Mouse (Mus musculus) retina, embryonic 14.5 days (tissue): ENCODE measurements at regions not wholly inside any gene's neighbourhood (a gene's known extent, or its start where the extent isn't known, plus 50 kb on each side); places are given as distances from the start of the nearest gene placed in this dataset.

Experiments used
- DNase-seq: peaks from one replicate; pipeline ENCODE4 v3.0.0-alpha.2; 2015; ENCODE audit warnings: low spot score

DNA sequence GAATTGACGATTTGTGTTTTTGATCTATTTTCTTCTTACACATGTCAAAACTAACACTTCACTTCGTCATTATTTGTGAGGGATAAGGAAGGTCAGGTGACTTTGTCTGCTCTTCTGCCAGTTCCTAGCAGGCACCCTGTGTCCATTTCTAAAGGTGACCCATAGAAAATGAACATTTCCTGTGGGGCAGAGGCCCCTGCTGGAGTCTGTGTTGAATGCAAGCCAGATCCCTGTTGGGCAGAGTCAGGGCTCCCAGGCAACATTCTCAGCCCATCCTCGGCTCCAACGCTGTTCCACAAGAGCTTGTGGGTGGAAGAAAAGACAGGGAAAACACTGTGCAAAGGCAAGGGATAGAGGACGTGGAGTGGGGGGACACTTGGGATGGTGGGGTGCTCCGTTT is 321.2 kb upstream of the Gm5148 start:
- peak; percentile 28 for DNase-seq

- no peak for DNase-seq
Measured at GRCm38 (mm10) chr3:38044338-38044737, 320.0 kb upstream of the Gm5148 start.

- DNase-seq = no peak
Measured at GRCm38 (mm10) chr3:38042614-38043013, 318.3 kb upstream of the Gm5148 start.

DNA sequence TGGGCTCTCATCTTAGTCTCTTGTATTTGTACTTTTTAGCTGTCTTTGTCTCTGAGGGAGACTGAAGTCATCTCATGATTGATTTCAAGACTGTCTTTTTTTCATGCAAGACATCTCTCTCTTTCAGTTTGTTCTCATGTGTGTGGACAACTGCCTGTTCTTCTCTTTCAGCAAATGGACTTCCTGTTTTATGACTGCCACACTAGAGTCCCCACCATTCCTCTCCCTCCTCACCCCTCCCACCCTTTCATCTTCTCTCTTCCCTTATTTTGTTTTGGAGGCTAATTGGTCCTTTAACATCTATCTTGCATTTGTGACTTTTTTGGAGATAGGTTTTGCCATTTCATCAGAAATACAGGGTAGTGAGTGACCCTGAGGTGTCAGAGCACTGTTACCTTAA is 311.8 kb upstream of the Gm5148 start:
- DNase-seq = no peak

DNA sequence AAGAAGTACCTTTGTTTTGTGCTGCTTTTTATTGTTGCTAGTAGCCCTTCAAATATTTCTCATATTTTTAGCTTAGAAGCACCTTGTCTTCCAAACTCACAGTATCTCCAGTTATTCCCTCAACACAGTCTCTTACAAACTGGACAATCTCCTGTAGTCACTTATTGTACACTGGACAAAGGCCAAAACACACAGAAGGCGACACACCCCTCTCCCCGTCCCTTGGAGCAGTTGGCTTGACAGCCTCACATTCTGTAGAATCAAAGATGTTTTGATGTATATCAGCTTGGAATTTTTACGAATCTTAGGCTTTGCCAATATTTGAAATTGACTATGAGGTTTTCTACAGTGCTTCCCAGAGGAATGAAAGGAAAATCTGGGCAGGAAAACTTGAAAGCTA is 309.8 kb upstream of the Gm5148 start:
- DNase-seq = no peak

DNA sequence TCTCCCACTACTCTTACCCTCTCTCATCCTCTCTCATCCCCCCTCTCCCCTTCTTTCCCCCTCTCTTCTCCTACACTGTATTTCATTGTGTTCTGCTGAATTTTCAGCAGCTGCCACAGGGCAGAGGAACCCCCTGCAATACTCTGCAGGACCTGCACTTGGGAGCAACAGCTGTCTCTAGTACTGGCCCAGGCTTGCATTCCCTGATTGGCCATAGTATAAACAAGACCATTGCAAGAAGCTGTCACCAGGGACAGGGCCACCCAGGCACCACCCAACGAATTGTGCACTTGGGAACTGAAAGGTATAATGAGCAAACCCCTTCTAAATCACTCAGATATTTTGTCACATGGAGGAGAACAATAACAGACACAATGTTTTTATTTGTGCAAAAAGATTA is 290.5 kb upstream of the Gm5148 start:
- no peak for DNase-seq

- DNase-seq = no peak
Measured at GRCm38 (mm10) chr3:38009168-38009567, 284.9 kb upstream of the Gm5148 start.

- no peak for DNase-seq
Measured at GRCm38 (mm10) chr3:38008321-38008720, 284.0 kb upstream of the Gm5148 start.

GRCm38 (mm10) chr3:38007626-38008025 is 283.3 kb upstream of the Gm5148 start:
- DNase-seq = no peak

- no peak for DNase-seq
Measured at GRCm38 (mm10) chr3:38002275-38002674, 278.0 kb upstream of the Gm5148 start.

DNA sequence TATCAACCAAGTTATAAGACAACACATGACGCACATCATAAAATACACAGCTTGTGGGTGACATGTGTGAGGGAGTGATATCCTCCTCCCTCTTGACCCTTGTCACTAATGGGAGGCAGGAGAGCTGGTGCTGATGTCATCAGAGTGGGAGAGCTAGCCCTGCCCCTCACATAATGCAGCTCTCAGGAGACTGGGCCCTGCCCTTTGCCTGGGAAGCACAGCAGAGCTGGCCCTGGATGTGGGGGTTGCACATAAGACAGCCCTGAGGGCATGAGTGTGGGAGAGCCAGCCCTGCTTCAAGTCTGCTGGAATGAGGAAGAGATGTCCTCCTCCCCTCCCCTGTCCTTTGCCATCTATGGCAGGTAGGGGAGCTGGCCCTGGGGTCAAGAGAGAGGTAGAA is 275.5 kb upstream of the Gm5148 start:
- DNase-seq = no peak

GRCm38 (mm10) chr3:37997998-37998397 is 273.7 kb upstream of the Gm5148 start:
- DNase-seq = no peak

GRCm38 (mm10) chr3:37989992-37990391 is 265.7 kb upstream of the Gm5148 start:
- no peak for DNase-seq

- peak; percentile 21 for DNase-seq
Measured at GRCm38 (mm10) chr3:37987775-37988505, 263.6 kb upstream of the Gm5148 start.

GRCm38 (mm10) chr3:37987007-37987774 is 262.9 kb upstream of the Gm5148 start:
- peak; percentile 34 for DNase-seq

- DNase-seq = no peak
Measured at GRCm38 (mm10) chr3:37984706-37985105, 260.4 kb upstream of the Gm5148 start.

DNA sequence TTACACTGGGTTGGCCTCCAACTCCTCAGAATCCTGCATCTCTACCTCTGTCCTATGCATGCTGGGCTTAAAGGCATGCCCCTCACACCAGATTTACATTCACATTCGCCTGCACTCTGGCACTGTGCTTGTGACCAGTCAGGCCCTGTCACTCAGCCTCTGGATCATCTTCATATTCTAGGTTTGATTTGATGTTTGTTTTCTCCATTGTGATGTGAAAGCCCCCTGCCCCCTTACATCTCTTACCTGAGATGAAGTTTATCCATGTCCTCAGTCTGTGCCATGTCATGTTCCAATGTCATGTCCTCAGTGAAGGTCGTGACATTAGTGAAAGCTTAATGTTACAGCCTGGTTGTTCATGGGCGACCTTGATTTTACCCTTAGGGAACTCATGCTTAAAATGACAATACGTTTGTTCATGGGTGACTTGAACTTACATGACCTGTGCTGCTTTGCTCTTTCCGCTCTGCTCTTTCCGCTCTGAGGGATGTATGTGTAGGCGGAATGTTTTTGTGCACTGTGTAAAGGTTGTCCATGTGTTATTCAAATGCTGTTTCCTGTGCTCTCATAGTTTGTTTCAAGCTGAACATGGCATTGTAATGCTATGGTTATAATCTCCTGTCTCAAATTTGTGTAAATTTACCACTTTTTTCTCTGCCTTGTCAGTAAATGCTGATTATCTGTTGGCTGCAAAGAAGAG is 257.3 kb upstream of the Gm5148 start:
- DNase-seq = no peak

GRCm38 (mm10) chr3:37979871-37980270 is 255.6 kb upstream of the Gm5148 start:
- peak; percentile 73 for DNase-seq

DNA sequence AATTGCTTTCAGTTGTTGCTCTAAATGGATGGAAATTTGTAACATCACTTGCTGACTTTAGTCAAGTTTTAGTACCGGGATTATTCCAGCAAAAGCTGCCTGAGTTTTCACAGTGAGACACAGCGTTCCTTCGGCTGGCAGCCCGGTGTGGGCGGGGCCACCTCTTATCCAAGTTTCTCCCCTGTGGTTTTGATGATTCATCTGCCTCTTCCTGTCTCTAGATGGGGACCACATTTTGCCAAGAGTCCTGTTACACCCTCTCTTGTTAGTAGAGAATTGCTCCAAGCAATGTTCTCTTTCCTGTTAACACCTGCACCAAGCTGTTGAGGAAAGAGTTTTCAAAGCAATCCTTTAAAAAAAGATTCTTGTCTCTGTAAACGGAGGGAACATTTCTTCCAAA is 254.2 kb upstream of the Gm5148 start:
- DNase-seq = no peak

DNA sequence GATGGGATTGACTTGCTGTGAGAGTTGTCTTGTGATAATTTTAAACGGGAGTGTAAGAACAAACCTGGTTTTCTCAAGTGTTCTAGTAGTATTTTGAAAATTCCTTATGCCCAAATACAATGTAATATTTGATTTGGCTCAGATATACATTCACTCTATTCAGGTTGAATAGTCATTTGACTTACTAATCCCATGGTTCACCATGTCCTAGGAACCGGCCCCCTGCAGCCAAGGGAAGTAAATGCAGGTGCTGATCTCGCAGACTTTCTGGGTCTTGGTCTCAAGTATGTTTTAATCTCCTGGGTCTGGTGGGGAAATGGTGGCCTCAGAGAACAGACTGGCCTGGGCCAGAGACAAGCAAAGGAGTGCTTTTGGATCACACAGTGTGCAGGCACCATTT is 253.2 kb upstream of the Gm5148 start:
- no peak for DNase-seq

GRCm38 (mm10) chr3:37976566-37976965 is 252.3 kb upstream of the Gm5148 start:
- DNase-seq = peak; percentile 44

DNA sequence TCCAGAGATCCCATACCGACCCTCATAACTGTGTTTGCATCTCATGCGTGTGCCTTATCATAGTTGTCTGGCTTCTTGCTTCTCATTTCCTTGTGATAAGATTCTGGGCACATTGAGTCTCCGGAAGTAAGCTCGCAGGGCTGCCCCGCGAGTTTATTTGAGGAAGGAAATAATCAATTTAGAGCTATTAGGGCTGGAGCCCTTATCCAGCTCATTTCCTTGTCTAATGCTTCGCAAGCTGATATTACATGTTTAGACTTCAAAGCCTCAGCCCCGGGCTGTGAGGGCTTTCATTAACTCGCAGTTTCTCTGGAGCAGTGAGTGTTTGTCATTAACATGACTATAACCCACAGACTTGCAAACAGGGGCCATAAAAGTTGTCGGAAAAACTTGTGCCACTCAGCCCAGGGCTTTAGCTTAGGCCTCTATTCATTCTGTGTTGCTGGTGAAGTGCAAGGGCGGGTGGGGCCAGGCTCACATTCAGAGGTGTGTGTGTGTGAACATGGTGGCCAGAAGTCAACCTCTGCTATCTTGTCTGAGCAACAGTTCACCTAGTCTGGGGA is 251.0 kb upstream of the Gm5148 start:
- no peak for DNase-seq

DNA sequence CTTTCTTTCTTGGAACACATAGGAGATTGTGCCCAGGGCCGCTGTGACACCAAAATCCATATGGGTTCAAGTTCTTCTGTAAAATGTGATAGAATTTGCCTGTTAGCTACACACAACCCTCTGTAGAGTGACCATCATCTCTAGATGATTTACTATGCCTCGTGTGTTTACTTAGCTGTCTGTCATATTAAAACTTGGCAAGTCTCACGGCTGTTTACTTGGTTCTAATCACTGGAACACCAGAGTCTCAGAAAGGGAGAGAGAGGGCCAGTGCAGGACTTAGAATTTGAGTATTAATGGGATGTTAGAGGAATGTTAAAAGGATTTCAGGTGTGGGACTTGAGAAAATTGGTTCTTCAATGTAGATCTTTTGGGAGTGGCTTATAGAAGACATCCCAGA is 248.6 kb upstream of the Gm5148 start:
- no peak for DNase-seq
